Mouse (Mus musculus) thymus, adult 18-20 months (tissue): ENCODE results near the gene Cnp.
"Not testable (repeated sequence)": the region's sequence is repeated elsewhere in the genome, so short reads cannot be mapped to it uniquely, and the experiment has no call there.

Experiments used
- DNase-seq, 2 experiments: peaks; one replicate each; pipeline ENCODE4 v3.0.0; 2022; ENCODE audit warnings: mixed read lengths in 2 of 2

Cnp gene

GRCm38 (mm10) chr11:100574708-100575483 lies at the start of gene Cnp:
Gene Cnp (plus strand): TSS chr11:100574904.
- DNase-seq: peak; percentile 76 to 83

GRCm38 (mm10) chr11:100524987-100525630 lies 49.6 kb upstream of the Cnp start:
- no peak for DNase-seq

- no peak for DNase-seq
Measured at GRCm38 (mm10) chr11:100526052-100526816, 48.5 kb upstream of the Cnp start.

- peak; percentile 44 to 60 for DNase-seq
Measured at GRCm38 (mm10) chr11:100527066-100527457, 47.6 kb upstream of the Cnp start.

- DNase-seq: peak; percentile 98 to 99
Measured at GRCm38 (mm10) chr11:100527458-100528374, 47.0 kb upstream of the Cnp start, which contains the start of gene Acly. Gene Acly (minus strand): TSS chr11:100528000.

GRCm38 (mm10) chr11:100528375-100529165 lies 46.1 kb upstream of the Cnp start:
- DNase-seq: no peak

- DNase-seq: no peak
Measured at GRCm38 (mm10) chr11:100533871-100534270, 40.8 kb upstream of the Cnp start.

- DNase-seq: not testable (repeated sequence)
Measured at GRCm38 (mm10) chr11:100534411-100534810, 40.3 kb upstream of the Cnp start.

GRCm38 (mm10) chr11:100534821-100535220 lies 39.9 kb upstream of the Cnp start:
- DNase-seq: not testable (repeated sequence)

- DNase-seq: no peak
Measured at GRCm38 (mm10) chr11:100535996-100536395, 38.7 kb upstream of the Cnp start.

- DNase-seq: no peak
Measured at GRCm38 (mm10) chr11:100536466-100536865, 38.2 kb upstream of the Cnp start.

- DNase-seq: no peak
Measured at GRCm38 (mm10) chr11:100540966-100541365, 33.7 kb upstream of the Cnp start.

GRCm38 (mm10) chr11:100541577-100541976 lies 33.1 kb upstream of the Cnp start:
- no peak for DNase-seq

GRCm38 (mm10) chr11:100544832-100545745 lies 29.6 kb upstream of the Cnp start, which contains the start of gene Ttc25:
Gene Ttc25 (plus strand): TSS chr11:100545607.
- DNase-seq: peak; percentile 64 to 67

- no peak for DNase-seq
Measured at GRCm38 (mm10) chr11:100545746-100546085, 29.0 kb upstream of the Cnp start.

- DNase-seq: no peak
Measured at GRCm38 (mm10) chr11:100546955-100547354, 27.7 kb upstream of the Cnp start.

GRCm38 (mm10) chr11:100548141-100548540 lies 26.6 kb upstream of the Cnp start:
- DNase-seq: no peak

- DNase-seq: no peak
Measured at GRCm38 (mm10) chr11:100549466-100549865, 25.2 kb upstream of the Cnp start.

GRCm38 (mm10) chr11:100550101-100550500 lies 24.6 kb upstream of the Cnp start:
- DNase-seq: no peak

GRCm38 (mm10) chr11:100552842-100553241 lies 21.9 kb upstream of the Cnp start:
- DNase-seq: no peak
